Mouse (Mus musculus): ENCODE measurements around the gene Sesn2.
A peak's percentile ranks its signal among the peaks of the same experiment; 100 is the strongest.
"Not testable (repeated sequence)": the region's sequence is repeated elsewhere in the genome, so short reads cannot be mapped to it uniquely, and the experiment has no call there.

Gene Sesn2

GRCm38 (mm10) chr4:132510352-132510798, at the start of gene Sesn2:
Sesn2 (minus strand) TSS chr4:132510501.
- DNase-seq (ENCODE audit: low read depth in 2 of 2, low spot score in 2 of 2), result peak; percentile 93 to 96

- DNase-seq (ENCODE audit: low read depth in 2 of 2, low spot score in 2 of 2), result not testable (repeated sequence)
These were observed 45.2 kb upstream of the Sesn2 start for GRCm38 (mm10) chr4:132555550-132555949.

DNA sequence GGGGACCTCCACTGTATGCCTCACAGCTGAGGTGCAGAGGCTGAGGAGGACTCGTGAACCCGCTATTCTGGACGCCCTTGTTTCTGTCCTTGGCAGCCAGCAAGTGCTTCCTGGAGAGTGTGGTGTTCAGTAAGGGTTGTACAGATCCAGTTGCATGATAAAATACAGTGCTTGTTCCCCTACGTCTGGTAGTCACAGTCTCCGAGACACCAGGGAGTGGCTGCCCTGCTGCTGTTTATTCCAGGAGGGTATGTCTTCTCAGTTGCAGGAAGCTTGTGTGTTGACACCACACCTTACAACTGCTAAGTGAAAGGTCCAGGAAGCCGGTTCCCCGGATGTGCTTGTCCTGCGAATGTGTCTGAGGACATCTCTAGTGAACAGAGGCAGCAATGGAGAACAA, 44.4 kb upstream of the Sesn2 start:
- DNase-seq (ENCODE audit: low read depth in 2 of 2, low spot score in 2 of 2), result no peak

GRCm38 (mm10) chr4:132554221-132554620, 43.9 kb upstream of the Sesn2 start:
- no peak for DNase-seq (ENCODE audit: low read depth in 2 of 2, low spot score in 2 of 2)

DNA sequence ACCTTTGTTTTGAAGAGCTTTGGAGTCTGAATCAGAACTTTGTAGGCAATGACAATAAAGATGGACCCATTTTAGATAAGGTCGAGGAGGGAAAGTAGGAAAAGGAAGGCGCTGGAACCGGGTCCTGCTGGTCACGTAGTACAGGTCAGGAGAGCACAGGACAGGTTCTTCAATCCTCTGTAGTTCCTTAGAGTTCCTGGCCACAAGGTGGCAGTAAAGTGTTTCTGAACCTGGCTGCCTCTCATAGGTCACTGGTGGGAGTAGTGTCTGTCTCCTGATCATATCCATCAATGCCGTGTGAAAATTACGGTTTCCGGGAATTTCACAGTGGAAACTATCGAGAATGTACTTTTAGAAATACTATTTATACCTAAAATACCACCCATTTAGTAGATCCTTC, 35.5 kb upstream of the Sesn2 start:
- peak; percentile 32 to 59 for DNase-seq (ENCODE audit: low read depth in 2 of 2, low spot score in 2 of 2)

- DNase-seq (ENCODE audit: low read depth in 2 of 2, low spot score in 2 of 2), result no peak
These were observed 32.4 kb upstream of the Sesn2 start for GRCm38 (mm10) chr4:132542724-132543123.

DNA sequence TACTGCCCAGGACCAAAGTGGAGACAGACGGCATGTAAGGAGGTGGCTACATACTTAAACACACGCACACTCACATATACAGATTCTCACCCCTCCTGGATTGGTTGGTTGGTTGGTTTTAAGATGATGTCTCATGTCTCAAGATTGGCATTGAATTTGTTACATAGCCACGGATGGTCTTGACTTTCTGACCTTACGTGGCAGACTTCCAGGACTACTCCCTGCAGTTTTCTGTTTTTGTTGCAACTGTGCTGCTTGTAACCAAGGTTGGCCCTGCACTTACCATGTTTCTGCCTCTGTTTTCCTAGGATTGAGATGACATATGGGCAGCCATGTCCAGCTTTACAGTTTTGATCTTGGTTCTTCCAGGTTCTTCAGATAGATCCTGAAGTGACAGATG, 31.1 kb upstream of the Sesn2 start:
- DNase-seq (ENCODE audit: low read depth in 2 of 2, low spot score in 2 of 2), result no peak

DNA sequence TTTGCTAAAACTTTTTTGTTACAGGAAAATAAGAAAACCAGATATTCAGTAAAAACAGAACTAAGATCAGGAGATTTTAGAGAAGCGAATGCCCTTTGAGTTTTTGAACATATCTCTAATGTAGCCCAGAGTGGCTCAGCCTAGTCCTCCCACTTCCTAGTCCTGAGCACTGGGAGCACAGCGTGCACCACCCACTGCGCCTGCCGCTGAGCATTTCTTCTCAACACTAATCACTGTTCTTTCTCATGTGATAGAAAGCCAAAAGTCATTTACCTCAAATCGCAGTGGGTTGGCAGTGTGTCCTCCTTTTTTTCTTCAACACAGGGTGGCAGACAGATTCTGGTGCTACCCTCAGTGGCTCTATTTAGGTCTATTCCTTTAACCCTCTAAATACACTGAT, 29.2 kb upstream of the Sesn2 start:
- no peak for DNase-seq (ENCODE audit: low read depth in 2 of 2, low spot score in 2 of 2)

DNA sequence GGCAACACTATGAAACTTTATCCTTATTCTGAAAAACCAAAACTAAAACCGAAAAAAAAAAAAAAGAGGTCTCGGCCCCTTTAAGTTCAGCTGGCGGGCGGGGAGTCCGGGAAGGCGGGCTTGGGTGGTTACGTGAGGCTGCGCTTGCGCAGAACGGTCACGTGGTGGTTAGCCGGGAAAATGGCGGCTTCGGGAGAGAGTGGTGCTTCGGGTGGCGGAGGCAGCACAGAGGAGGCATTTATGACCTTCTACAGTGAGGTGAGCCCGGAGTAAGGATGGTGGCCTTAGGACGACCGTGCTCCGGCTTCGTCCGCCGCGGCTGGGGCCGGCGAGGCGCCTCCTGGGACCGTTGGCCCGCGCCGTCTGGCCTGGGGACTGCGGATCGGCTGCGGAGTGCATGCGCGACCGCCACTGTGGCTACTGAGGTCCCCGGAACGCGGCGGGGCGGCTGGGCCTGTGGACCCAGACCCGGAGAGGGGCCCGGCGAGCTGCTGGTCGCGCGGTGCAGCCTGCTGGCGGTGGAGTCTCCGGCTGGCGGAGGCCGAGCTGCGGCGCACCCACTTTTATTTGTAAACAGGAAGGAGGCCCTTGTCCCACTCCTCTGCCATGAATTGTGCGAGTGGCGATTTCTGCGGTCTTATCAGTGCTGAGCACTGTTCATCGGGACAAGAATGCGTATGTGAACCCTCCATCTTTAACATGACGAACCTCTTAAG, 25.3 kb upstream of the Sesn2 start, which contains the start of gene Dnajc8:
TSS of gene Dnajc8 (plus strand) at position 145 of the 716 bp plus-strand sequence.
- peak; percentile 89 to 92 for DNase-seq (ENCODE audit: low read depth in 2 of 2, low spot score in 2 of 2)

DNA sequence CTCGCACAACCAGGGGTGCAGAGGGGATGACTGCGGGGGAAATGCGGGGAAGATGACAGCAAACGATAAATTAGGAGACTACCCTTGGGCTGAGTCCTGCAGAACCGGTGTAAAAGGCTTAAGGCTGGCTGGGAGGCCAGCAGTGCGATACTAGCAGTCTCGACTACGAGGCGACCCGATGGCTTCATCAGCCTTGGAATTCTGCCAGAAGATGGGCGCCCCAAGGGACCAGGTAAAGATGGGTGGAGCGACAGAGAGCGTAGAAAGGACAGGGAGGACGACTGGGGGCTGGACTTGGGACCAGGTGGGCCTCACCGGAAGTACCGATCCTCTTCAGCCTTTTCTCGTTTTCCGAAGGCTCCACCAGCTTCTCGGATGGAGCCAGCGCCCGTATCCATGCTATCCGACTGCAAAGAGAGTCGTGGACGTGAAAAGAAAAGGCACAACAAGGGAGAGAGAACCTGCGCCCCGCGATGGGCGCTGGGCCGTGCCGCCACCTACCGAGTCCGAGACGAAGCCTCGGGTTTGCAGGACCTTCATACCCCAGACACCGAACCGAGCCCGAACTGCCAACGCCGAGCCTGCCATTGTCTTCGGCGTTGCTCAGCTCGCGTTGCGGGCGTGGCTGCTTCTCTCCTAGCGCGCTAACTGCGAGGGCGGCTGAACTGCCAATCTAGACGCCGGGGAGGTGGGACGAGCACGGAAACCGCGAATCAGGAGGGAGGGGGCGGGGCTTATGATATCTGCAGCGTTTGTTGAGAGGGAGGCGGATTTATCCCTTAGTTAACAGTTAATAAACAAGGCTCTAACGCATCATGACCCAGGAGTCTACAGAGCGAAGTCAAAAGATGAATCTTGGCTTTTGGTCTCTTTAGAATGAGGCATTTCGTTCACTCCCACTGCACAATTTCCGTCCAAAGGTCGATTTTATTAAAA, 22.9 kb upstream of the Sesn2 start, which contains the start of gene Atpif1:
TSS of gene Atpif1 (minus strand) at position 679 of the 936 bp plus-strand sequence.
- peak; percentile 78 to 82 for DNase-seq (ENCODE audit: low read depth in 2 of 2, low spot score in 2 of 2)

- DNase-seq (ENCODE audit: low read depth in 2 of 2, low spot score in 2 of 2), result no peak
These were observed 22.2 kb upstream of the Sesn2 start for GRCm38 (mm10) chr4:132532496-132532895.

DNA sequence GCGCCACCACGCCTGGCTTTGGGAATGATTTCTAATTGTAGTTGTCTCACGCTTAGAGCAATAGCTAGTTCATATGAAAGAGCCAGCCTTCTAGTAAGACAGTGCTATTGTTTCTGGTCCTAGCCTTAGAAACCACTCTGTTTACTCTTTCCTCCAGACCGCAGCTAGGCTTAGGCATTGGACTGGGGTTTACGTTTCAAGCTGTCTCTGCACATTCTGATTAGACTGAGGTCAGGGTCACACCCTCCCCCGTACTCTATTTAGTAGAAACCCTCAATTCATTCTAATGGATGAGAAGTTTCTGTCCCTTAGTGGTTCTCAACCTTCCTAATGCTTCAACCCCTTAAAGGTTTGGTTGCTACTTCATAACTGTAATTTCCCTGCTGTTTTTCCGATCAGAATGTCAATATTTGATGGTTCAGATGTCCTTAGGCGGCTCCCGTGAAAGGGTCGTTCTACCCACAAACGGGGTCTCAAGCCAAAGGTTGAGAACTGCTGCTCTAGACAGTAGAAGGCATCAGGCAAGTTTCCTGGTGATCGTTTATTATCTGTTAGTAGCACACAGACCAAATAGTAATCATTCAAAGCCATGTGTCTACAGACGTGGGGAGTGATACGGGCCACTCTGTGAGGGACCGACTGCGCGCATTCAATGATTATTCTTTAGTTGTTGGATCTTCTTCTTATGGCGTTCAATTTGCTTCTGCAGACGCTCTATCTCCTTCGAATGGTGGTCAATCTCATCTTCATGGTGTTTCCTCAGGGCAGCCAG, 19.9 kb upstream of the Sesn2 start:
- no peak for DNase-seq (ENCODE audit: low read depth in 2 of 2, low spot score in 2 of 2)

DNA sequence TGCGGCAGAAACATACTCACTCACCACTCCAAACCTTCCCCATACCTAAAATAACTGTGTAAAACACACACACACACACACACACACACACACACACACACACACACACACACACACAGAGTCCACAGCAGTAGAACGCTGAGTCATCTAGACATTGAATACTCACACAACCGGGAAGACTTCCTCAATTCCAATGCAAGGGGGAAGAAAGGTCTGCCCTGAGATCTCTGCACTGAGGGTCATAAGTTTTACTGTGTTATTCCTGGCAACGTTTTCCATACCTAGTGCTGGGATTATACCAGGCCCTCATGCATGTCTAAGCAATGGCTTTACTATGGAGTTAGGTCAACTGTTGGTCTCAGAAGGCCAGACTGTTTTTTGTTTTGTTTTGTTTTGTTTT, 19.0 kb upstream of the Sesn2 start:
- no peak for DNase-seq (ENCODE audit: low read depth in 2 of 2, low spot score in 2 of 2)

DNA sequence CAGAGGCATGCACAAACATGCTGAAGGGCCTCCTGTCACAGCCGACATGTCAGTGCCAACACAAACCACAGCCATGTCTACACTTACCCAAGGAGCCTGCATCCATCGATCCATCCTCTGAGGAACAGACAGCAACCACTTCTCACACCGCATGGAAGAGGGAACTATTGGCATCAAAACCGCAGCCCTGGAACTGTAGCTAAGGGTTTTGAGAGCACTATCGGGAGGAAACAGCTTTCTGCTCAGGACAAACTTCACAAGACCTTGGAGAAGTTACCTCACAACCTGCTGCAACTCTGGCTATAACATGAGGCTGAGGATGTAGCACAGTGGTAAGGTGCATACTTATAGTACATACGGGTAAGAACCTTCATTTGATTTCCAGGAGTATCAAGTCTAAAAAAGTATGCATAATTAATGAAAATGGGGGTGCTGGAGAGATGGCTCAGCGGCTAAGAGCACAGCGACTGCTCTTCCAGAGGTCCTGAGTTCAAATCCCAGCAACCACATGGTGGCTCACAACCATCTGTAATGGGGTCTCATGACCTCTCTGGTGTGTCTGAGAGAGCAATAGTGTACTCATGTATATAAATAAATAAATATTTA, 17.7 kb upstream of the Sesn2 start:
- no peak for DNase-seq (ENCODE audit: low read depth in 2 of 2, low spot score in 2 of 2)

DNA sequence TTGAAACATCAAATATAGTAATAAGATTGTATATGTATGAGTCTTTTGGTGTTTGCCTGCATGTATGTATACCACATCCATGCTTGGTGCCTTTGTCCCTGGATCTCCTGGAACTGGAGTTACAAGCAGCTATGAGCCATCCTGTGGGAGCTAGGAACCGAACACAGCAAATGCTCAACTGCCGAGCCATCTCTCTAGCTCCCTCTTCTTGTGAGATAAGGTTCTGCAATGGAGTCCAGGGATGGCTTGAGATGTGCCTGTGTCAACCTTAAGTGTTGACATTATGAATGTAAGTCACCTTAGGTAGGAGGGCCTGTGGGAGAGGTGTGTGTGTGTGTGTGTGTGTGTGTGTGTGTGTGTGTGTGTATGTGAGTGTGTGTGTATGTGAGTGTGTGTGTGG, 16.4 kb upstream of the Sesn2 start:
- peak in 1 of 2 experiments; percentile 20 for DNase-seq (ENCODE audit: low read depth in 2 of 2, low spot score in 2 of 2)

DNA sequence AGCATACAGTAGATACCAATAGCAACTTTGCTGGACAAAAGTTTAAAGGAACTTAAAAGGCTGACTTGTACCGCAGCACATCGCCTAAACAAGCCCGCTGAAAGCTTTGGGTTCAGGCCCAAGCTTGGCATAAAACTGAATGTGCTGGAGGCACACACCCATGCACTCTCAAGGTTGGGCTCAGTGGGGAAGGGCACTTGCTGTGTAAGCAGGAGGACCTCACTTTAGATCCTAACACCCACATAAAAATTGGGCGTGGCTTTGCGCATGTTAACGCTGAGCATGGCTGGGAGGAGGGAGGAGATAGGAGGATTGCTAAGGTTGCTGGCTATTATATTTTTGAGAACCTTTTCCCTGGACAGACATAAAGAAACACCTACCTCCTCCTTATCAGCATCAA, 14.5 kb upstream of the Sesn2 start:
- DNase-seq (ENCODE audit: low read depth in 2 of 2, low spot score in 2 of 2), result no peak

GRCm38 (mm10) chr4:132524321-132524741, 14.0 kb upstream of the Sesn2 start:
- DNase-seq (ENCODE audit: low read depth in 2 of 2, low spot score in 2 of 2), result no peak

DNA sequence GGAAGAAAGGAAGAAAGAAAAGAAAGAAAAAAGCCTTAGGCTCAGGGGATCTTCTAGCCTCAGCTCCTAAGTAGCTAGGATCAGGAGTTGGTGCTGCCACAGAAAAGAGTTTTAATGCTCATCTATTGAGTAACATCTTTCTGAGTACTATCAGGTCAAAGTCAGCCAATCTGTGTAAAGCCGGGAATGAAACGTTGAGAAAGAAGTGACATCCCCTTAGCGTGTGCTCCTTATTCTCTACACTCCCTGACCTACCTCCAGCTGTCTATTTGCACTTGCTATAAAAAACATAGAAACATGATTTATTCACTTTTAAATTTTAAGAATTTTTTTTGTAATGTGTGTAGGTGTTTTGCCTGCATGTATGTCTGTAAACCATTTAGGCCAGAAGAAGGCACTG, 8.9 kb upstream of the Sesn2 start:
- DNase-seq (ENCODE audit: low read depth in 2 of 2, low spot score in 2 of 2), result no peak

- no peak for DNase-seq (ENCODE audit: low read depth in 2 of 2, low spot score in 2 of 2)
These were observed 7.8 kb upstream of the Sesn2 start for GRCm38 (mm10) chr4:132518066-132518465.

DNA sequence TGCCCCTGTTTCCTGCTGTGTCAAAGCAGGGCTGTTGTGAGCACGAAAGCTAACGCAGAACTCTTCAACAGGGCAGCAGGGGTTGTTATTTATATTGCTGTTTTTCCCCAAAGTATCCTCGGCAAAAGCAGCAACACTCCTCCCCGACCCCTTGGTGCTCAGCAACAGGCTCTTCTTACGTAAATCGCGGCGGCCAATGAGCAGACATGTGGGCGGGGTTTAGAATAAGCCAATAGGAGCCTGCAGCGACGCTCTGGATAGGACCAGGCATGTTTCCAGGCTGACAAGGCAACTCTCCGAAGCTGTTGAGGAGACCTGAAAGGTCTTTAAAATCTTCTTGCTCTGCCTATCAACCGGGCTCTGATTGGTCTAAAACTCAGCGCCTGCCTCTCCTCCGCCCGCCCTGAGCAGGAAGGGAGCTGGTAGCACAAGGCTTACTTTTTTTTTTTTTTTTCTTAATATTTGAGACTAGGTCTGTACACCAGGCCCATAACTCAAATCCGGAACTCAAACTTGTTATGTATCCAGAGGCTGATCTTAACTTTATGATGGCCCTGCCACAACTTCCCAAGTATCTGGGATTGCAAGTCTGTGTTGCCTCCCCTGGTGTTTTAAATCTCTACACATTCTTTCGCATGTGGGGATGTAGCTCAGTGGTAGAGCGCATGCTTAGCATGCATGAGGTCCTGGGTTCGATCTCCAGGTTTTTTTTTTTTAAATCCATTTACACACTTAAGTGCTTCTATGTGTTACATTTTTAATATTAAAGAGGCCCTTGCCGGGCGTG, 5.3 kb upstream of the Sesn2 start:
- DNase-seq (ENCODE audit: low read depth in 2 of 2, low spot score in 2 of 2), result peak; percentile 83 to 87
